Mouse (Mus musculus) spleen, embryonic (tissue): ENCODE measurements around the gene Smcr8.

ENCODE experiments used
- CTCF ChIA-PET: fragments of 350-600 bp; sonication (Branson Sonifier 250); formaldehyde crosslinking; loops from one replicate; lab custom pipeline; 2022; lab: Charles Lee

The Smcr8 gene

GRCm38 (mm10) chr11:60779673-60780189, 2.4 kb downstream of the Smcr8 start:
- CTCF ChIA-PET, result no interaction called here

- CTCF ChIA-PET, result no interaction called here
These were observed 7.0 kb downstream of the Smcr8 start for GRCm38 (mm10) chr11:60784179-60784922.

- CTCF ChIA-PET, result no interaction called here
These were observed 10.3 kb downstream of the Smcr8 start for GRCm38 (mm10) chr11:60787595-60787994.

GRCm38 (mm10) chr11:60790472-60790871, 13.1 kb downstream of the Smcr8 start:
- CTCF ChIA-PET, result interaction anchor here (0.6 kb wide), 1 partner anchor 21 kb away, joined by 3 read pairs; the partner anchor contains the start of gene Shmt1

GRCm38 (mm10) chr11:60796342-60796741, 19.0 kb downstream of the Smcr8 start:
- CTCF ChIA-PET, result no interaction called here

GRCm38 (mm10) chr11:60799977-60800376, 22.7 kb downstream of the Smcr8 start:
- CTCF ChIA-PET, result interaction anchor here (0.7 kb wide), 1 partner anchor 10 kb away, joined by 5 read pairs; no protein-coding TSS in a partner anchor

GRCm38 (mm10) chr11:60800892-60801291, 23.6 kb downstream of the Smcr8 start:
- CTCF ChIA-PET, result no interaction called here

- CTCF ChIA-PET, result no interaction called here
These were observed 31.2 kb downstream of the Smcr8 start for GRCm38 (mm10) chr11:60808286-60809070.

GRCm38 (mm10) chr11:60809546-60809945, 32.2 kb downstream of the Smcr8 start:
- CTCF ChIA-PET, result interaction anchor here (0.6 to 1.2 kb wide), 2 partner anchors 21 to 1740 kb away, joined by 3 read pairs; partner anchors contain the start of gene Dhrs7b

- CTCF ChIA-PET, result interaction anchor here (1.2 kb wide), 1 partner anchor 20 kb away, joined by 3 read pairs; the partner anchor contains the start of gene Dhrs7b
These were observed 33.0 kb downstream of the Smcr8 start for GRCm38 (mm10) chr11:60810046-60810965.

GRCm38 (mm10) chr11:60811054-60811460, 33.7 kb downstream of the Smcr8 start:
- CTCF ChIA-PET, result interaction anchor here (0.5 to 1.1 kb wide), 3 partner anchors 21 to 846 kb away, joined by 3 to 17 read pairs (median 3); no protein-coding TSS in a partner anchor

- CTCF ChIA-PET, result interaction anchor here (0.5 to 1.1 kb wide), 3 partner anchors 22 to 845 kb away, joined by 3 to 17 read pairs (median 3); no protein-coding TSS in a partner anchor
These were observed 34.3 kb downstream of the Smcr8 start, which contains the start of gene Shmt1 for GRCm38 (mm10) chr11:60811618-60812017. Shmt1 (minus strand) TSS chr11:60811718.

- CTCF ChIA-PET, result no interaction called here
These were observed 39.1 kb downstream of the Smcr8 start for GRCm38 (mm10) chr11:60816398-60816797.

GRCm38 (mm10) chr11:60823771-60824170, 46.4 kb downstream of the Smcr8 start:
- CTCF ChIA-PET, result no interaction called here

- CTCF ChIA-PET, result no interaction called here
These were observed 47.9 kb downstream of the Smcr8 start for GRCm38 (mm10) chr11:60825191-60825590.

GRCm38 (mm10) chr11:60826700-60827099, 49.4 kb downstream of the Smcr8 start:
- CTCF ChIA-PET, result no interaction called here

GRCm38 (mm10) chr11:60827241-60827945, 50.1 kb downstream of the Smcr8 start:
- CTCF ChIA-PET, result no interaction called here

GRCm38 (mm10) chr11:60828903-60829302, 51.6 kb downstream of the Smcr8 start:
- CTCF ChIA-PET, result no interaction called here

GRCm38 (mm10) chr11:60830433-60831052, 53.2 kb downstream of the Smcr8 start, which contains the start of gene Dhrs7b:
Dhrs7b (plus strand) TSS chr11:60830631.
- CTCF ChIA-PET, result interaction anchor here (1.4 kb wide), 1 partner anchor 20 kb away, joined by 3 read pairs; no protein-coding TSS in a partner anchor
